Mouse (Mus musculus) liver, embryonic 16.5 days (tissue): Measurements from ENCODE around the gene Rab3il1. TPM values are rescaled to one million over a fixed set of nuclear protein-coding genes. Genes with fewer than 3 reads are reported as not detected.

ENCODE experiments used
- ATAC-seq: fragments of 200-750 bp; cut with Nextera tagmentation; 2 replicates; pipeline ENCODE4 v1.8.0; 2017; ENCODE audit warnings: low read depth, mild to moderate bottlenecking, moderate number of reproducible peaks, moderate library complexity
- H3K27ac ChIP-seq: fragments of 300-500 bp; sonication (generic); 2 replicates; pipeline ENCODE4 v1.5.1; 2014; ENCODE audit warnings: mild to moderate bottlenecking, low read length
- H3K27me3 ChIP-seq: fragments of 300-500 bp; sonication (generic); 2 replicates; pipeline ENCODE4 v1.6.1; 2014; ENCODE audit warnings: low read depth, low read length, mixed read lengths; ENCODE audit not compliant: control insufficient read depth, insufficient read depth
- H3K36me3 ChIP-seq: fragments of 300-500 bp; sonication (generic); 2 replicates; pipeline ENCODE4 v1.6.1; 2014; ENCODE audit warnings: mild to moderate bottlenecking; ENCODE audit not compliant: control insufficient read depth, insufficient read depth
- H3K4me1 ChIP-seq: fragments of 300-500 bp; sonication (generic); 2 replicates; pipeline ENCODE4 v1.6.1; 2014; ENCODE audit warnings: low read depth, low read length, mixed read lengths; ENCODE audit not compliant: control insufficient read depth
- H3K4me2 ChIP-seq: fragments of 300-500 bp; sonication (generic); 2 replicates; pipeline ENCODE4 v1.6.1; 2014; ENCODE audit warnings: low read depth, low read length, mixed read lengths
- H3K4me3 ChIP-seq: fragments of 300-500 bp; sonication (generic); 2 replicates; pipeline ENCODE4 v1.5.1; 2014; ENCODE audit warnings: low read depth, mild to moderate bottlenecking, low read length
- H3K9ac ChIP-seq: fragments of 300-500 bp; sonication (generic); 2 replicates; pipeline ENCODE4 v1.6.1; 2014; ENCODE audit warnings: low read depth, low read length
- H3K9me3 ChIP-seq: fragments of 300-500 bp; sonication (generic); replicated peaks from 2 replicates; pipeline ENCODE4 v1.6.1; 2016; ENCODE audit warnings: low read length; ENCODE audit not compliant: control insufficient read depth
- WGBS: fragments of 180-500 bp; shearing (Covaris S2); extraction: QIAGEN DNeasy Blood & Tissue Kit; methylation state at CpG from one replicate; pipeline ENCODE4 v1.1.7; 2014; ENCODE audit not compliant: insufficient replicate concordance; 5-methylcytosine and 5-hydroxymethylcytosine counted together
- polyA plus RNA-seq: library from polyadenylated mRNA; unstranded; fragments of >200 nt; fragmentation: Nextera tagmentation; extraction: Ambion mirVana; gene quantifications from 2 replicates; pipeline ENCODE4 v1.2.1, GENCODE M21; 2015

Gene Rab3il1
- polyA plus RNA-seq, 1 experiment from 2014 or later, result 248 TPM

DNA sequence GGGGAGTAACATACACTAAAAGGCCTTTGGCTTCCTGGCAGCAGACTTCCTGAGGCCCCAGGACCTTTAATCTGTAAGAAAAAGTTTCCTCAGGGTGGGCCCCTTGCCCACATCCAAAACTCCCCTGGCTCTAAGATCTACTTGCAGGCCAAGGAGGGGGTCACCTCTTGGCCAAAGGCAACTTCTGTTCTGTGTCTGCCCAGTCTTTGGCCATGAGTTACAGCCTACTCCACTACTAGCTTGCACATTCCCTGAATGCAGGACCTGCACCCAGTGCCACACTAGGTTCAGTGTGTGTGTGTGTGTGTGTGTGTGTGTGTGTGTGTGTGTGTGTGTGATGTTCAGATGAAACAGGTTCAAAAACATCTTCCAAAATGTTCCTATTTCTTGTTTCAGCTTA lies 13.9 kb upstream of the Rab3il1 start:
- no peaks in the 10 kb centered on the region for H3K27me3 ChIP-seq
- H3K27ac ChIP-seq, result peak overlapping the region; percentile 1
- no peak overlapping the region for H3K4me2 ChIP-seq
- H3K36me3 ChIP-seq, result peaks cover 30% of the 10 kb centered on the region
- ATAC-seq, result no peak
- H3K9ac ChIP-seq, result no peak overlapping the region
- no peaks in the 10 kb centered on the region for H3K9me3 ChIP-seq
- peaks cover 54% of the 10 kb centered on the region for H3K4me1 ChIP-seq
- H3K4me3 ChIP-seq, result no peak overlapping the region

DNA sequence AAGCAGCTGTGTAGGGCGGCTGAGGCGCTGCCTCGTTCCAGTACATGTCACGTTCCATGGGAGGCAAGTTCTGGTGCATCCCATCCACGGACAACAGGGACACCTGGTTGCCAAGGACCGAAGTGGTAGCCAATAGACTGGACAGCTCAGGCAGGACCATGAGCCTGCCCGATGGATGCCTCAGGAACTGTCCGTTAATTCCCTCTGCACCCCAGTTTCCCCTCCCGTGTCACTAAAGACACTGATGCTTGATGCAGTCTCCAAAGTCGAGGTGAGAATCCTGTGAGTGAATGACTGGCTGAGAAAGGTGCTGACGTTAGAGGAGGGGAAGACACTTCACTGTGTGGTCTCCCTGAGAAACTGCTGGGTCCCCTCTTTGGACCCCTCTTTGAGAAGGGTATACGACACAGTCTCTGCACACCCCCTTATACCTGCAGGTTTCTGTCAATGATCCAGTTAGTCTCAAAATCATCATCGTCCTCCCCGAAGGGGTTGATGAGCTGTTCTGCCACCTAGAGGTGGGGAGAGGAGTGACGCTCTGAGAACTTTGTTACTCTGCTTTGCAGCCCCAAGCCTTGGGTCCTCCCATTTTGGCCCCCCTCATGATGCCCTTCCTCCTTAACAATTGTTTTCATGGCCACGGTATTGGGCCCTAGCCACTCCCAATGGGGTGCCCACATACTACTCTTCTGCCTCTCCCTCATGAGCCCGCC lies 12.1 kb upstream of the Rab3il1 start:
- H3K4me2 ChIP-seq, result peak overlapping the region; percentile 26
- 0 out of 2 replicates have a peak overlapping the region, but pooled peaks have one; percentile 0 for H3K9ac ChIP-seq
- peaks cover 56% of the 10 kb centered on the region for H3K4me1 ChIP-seq
- H3K27ac ChIP-seq, result peak overlapping the region; percentile 70
- H3K27me3 ChIP-seq, result no peaks in the 10 kb centered on the region
- H3K36me3 ChIP-seq, result peaks cover 21% of the 10 kb centered on the region
- ATAC-seq, result peak; percentile 23; the same call in 1 of the 2 replicates
- H3K4me3 ChIP-seq, result no peak overlapping the region
- WGBS, result 47% methylated on average over 17 of the region's 17 CpGs
- no peaks in the 10 kb centered on the region for H3K9me3 ChIP-seq

DNA sequence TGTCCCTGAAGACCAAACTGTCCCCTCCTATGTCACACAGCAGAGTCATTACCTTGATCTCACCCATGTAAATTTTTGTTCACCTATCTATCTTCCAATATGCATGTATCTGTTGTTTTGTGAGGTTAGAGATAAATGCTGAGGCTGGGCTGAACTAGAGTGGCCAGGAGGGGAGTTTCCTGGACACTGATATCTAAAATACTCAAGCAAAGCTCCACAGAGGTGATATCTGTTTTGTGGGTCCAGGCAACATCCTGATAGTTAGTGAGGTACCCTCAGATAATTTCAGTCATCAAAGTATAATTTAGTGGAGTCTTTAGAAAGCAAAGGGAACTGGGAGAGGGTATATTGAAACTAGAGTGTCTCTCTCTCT lies 11.6 kb upstream of the Rab3il1 start:
- H3K4me3 ChIP-seq, result no peak overlapping the region
- 0 out of 2 replicates have a peak overlapping the region, but pooled peaks have one; percentile 0 for H3K9ac ChIP-seq
- H3K27me3 ChIP-seq, result no peaks in the 10 kb centered on the region
- H3K36me3 ChIP-seq, result peaks cover 15% of the 10 kb centered on the region
- peak; percentile 61 for ATAC-seq
- H3K27ac ChIP-seq, result peak overlapping the region; percentile 70
- no peaks in the 10 kb centered on the region for H3K9me3 ChIP-seq
- peak overlapping the region; percentile 26; the same call in 1 of the 2 replicates for H3K4me2 ChIP-seq
- H3K4me1 ChIP-seq, result peaks cover 50% of the 10 kb centered on the region

DNA sequence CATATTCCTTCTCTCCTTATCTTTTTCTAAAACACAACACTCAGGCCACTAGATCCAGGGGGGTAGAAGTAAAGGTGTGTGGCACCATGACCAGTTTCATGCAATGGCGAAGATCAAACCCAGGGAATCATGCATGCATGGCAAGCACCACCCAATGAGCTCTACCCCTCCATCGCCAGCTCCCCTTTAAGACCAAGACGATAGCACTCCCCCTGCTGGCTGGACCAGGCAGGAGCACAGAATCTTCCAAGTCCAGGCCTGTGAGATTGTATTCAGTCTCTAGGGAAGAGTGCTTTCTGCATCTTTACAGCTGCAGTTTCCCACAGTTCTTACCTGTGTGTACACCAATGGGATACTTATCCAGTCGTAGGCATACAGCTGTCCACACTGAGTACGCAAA lies 10.2 kb upstream of the Rab3il1 start:
- no peak overlapping the region for H3K9ac ChIP-seq
- peaks cover under 1% of the 10 kb centered on the region; the same call in 1 of the 2 replicates for H3K36me3 ChIP-seq
- H3K27ac ChIP-seq, result no peak overlapping the region
- no peak overlapping the region for H3K4me3 ChIP-seq
- peak; percentile 39 for ATAC-seq
- H3K4me1 ChIP-seq, result peaks cover 45% of the 10 kb centered on the region
- H3K27me3 ChIP-seq, result no peaks in the 10 kb centered on the region
- H3K4me2 ChIP-seq, result no peak overlapping the region
- 21% methylated on average over 5 of the region's 5 CpGs for WGBS
- H3K9me3 ChIP-seq, result no peaks in the 10 kb centered on the region

DNA sequence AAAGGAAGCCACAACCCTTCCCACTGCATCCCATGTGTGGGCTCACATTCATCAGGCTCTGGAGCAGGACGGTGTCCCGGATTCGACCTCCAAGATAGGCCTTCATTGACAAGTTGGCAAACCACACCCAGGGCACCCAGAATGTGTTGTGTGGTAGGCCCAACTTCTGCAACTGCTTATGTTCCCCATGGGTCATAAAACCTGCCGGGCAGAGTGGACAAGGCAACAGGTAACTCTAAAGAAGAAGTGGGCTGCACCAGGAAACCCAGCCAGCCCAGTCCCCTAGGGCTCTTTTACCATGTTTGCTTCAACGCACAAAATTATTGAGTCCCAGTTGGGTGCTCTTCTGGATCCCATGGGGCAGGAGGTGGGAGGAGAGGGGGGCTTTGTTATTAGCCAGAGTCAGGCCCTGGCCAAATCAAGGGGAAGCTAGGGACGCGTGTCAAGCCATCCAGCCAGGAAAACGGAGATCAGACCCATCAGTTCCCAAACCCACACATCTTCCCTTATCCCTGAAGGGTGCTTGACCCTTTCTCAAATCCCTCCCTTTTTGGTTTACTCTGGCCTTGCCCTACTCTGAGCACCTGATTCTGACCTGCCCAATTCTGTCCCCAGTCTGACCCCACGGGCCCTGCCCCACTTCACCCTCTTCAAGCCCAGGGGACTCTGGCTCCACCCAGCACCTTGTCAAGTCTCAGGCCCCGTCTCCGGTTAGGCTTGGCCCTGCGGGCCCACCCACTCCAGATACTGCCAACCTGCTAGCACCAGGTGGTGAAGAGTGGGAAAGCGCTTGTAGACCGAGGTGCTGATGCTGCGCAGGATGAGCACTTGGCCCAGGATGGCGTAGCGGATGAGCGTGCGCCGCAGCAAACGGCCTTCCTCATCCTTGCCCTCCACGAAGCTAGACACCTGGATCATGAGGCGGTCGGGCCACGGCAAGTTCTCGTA lies 9.2 kb upstream of the Rab3il1 start:
- Histone ChIP-seq H3K27ac (no peak overlapping the region), H3K4me3 (no peak overlapping the region), H3K9ac (no peak overlapping the region), H3K36me3 (no peaks in the 10 kb centered on the region), H3K27me3 (no peaks in the 10 kb centered on the region), H3K4me1 (peaks cover 40% of the 10 kb centered on the region), H3K4me2 (peak overlapping the region; percentile 52), H3K9me3 (no peaks in the 10 kb centered on the region)
- ATAC-seq, result no peak
- 54% methylated on average over 26 of the region's 26 CpGs for WGBS

DNA sequence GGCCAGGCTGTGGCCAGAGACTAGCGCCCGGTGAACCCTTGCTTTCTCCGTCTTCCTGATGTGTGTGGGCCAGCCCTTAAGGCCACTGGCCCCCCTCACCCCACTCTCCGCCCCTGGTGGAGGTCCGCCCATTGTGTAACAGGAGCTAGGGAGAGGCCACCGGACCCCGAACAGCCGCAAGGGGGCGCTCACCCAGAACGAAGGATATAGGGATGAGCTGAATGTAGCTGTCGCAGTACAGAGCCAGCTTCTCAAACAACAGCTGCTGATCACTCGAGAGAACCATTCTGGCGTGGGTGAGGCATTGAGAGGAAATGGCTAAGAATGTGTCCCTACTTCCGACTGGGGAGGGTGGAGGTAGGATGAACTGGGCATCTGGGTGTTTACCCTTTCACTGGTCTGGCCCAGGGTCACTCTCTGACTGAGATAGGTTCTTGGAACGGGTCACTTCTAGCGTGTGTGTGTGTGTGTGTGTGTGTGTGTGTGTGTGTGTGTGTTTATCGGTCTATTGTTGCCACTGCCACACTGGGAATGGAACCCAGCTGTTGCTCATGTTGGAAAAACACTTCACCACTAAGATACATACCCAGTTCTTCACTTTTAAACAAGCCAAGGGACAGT lies 8.3 kb upstream of the Rab3il1 start:
- Histone ChIP-seq H3K9ac (peak overlapping the region; percentile 35; the same call in 1 of the 2 replicates), H3K4me3 (no peak overlapping the region), H3K4me2 (peak overlapping the region; percentile 52), H3K4me1 (peaks cover 38% of the 10 kb centered on the region), H3K27me3 (no peaks in the 10 kb centered on the region), H3K27ac (no peak overlapping the region), H3K9me3 (no peaks in the 10 kb centered on the region), H3K36me3 (no peaks in the 10 kb centered on the region)
- ATAC-seq, result peak; percentile 42
- 9% methylated on average over 17 of the region's 17 CpGs for WGBS

DNA sequence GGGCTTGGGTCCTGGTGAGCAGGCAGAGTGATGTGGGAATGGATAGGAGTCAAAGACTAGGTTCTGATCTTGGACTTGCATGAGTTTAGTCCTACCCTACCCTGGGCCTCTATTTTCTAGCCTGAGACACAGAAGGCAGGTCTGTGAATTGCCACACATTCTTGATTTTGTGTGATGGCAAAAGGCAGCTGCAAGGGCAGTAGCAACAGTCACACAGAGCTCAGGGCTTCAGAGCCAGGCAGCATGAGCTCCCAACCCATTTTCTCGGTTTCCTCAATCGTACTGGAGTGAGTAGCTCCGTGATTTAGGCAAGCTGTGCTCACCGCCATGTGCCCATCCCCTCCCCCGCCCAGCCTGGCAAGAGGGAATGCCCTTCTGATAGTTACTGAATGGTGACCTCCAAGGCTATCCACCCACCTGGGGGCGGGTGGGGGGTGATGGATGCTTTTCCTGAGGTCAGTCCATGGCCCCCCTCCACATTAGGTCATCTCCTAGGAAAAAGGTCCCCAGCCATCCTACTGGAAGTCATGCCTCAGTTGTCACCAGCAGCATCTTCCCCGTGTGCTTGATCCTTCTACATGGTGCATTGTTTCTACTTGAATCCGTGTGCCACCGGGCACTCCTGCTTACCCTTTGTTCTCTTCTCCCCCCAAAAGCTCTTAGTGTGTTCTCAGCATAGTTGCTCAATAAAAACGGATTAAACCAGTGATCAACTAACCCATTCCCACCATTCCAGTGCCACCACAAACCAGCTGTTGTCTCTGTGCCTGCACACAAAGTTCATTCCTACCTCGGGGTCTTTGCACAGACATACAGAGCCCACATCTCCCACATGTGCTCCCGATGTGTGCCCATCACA lies 4.0 kb upstream of the Rab3il1 start:
- Histone ChIP-seq H3K4me2 (no peak overlapping the region), H3K36me3 (no peaks in the 10 kb centered on the region), H3K9me3 (no peaks in the 10 kb centered on the region; the same call in 1 of the 2 replicates), H3K4me1 (peaks cover 10% of the 10 kb centered on the region), H3K9ac (no peak overlapping the region), H3K27me3 (no peaks in the 10 kb centered on the region), H3K4me3 (no peak overlapping the region), H3K27ac (no peak overlapping the region)
- WGBS, result 54% methylated on average over 12 of the region's 12 CpGs
- no peak for ATAC-seq

DNA sequence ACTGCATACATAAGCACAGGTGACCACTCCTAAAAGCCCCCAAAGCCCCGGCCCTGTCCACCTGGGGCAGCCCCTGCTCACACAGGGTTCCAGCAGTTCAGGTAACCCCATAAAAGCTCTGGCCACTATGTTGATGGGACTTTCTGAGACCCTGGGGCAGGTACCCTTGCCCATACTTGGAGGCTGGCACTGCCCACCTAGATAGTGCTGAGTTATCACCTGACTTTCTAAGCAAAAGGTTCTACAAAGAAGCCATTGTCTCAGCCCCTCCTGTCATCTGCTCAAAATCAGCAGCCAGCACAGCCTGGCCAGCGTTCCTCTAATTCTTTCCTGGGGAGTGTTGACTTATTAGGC lies 3.4 kb upstream of the Rab3il1 start:
- WGBS, result 68% methylated on average over 2 of the region's 2 CpGs

More for the DNA sequence above, 3.4 kb upstream of the Rab3il1 start:
- Histone ChIP-seq H3K27me3 (no peaks in the 10 kb centered on the region), H3K4me3 (no peak overlapping the region), H3K9ac (no peak overlapping the region), H3K36me3 (no peaks in the 10 kb centered on the region), H3K4me2 (no peak overlapping the region), H3K27ac (no peak overlapping the region), H3K9me3 (no peaks in the 10 kb centered on the region; the same call in 1 of the 2 replicates), H3K4me1 (peaks cover 5% of the 10 kb centered on the region)
- no peak for ATAC-seq
